Mouse (Mus musculus) heart, embryonic 16.5 days (tissue): Measurements from ENCODE around the gene Zbtb44. TPM values are rescaled to one million over a fixed set of nuclear protein-coding genes. Genes with fewer than 3 reads are reported as not detected.

ENCODE experiments used
- ATAC-seq: fragments of 200-750 bp; cut with Nextera tagmentation; replicated peaks from 2 replicates; pipeline ENCODE4 v1.8.0; 2017; ENCODE audit warnings: moderate number of reproducible peaks; ENCODE audit not compliant: insufficient read depth, low FRiP score; ENCODE audit errors: extremely low read depth
- H3K27ac ChIP-seq: fragments of 300-500 bp; sonication (generic); 2 replicates; pipeline ENCODE4 v1.5.1; 2014; ENCODE audit warnings: mild to moderate bottlenecking, low read length, control low read depth, moderate library complexity
- H3K27me3 ChIP-seq: fragments of 300-500 bp; sonication (generic); 2 replicates; pipeline ENCODE4 v1.6.1; 2014; ENCODE audit warnings: low read length, mixed read lengths; ENCODE audit not compliant: control insufficient read depth, insufficient read depth
- H3K36me3 ChIP-seq: fragments of 300-500 bp; sonication (generic); 2 replicates; pipeline ENCODE4 v1.6.1; 2014; ENCODE audit not compliant: control insufficient read depth, insufficient read depth
- H3K4me1 ChIP-seq: fragments of 300-500 bp; sonication (generic); 2 replicates; pipeline ENCODE4 v1.6.1; 2014; ENCODE audit warnings: low read length, mixed read lengths; ENCODE audit not compliant: control insufficient read depth, insufficient read depth
- H3K4me2 ChIP-seq: fragments of 300-500 bp; sonication (generic); 2 replicates; pipeline ENCODE4 v1.6.1; 2014; ENCODE audit warnings: low read depth, mild to moderate bottlenecking, control low read depth, low read length
- H3K4me3 ChIP-seq: fragments of 300-500 bp; sonication (generic); 2 replicates; pipeline ENCODE4 v1.5.1; 2014; ENCODE audit warnings: mild to moderate bottlenecking, control low read depth, low read length
- H3K9ac ChIP-seq: fragments of 300-500 bp; sonication (generic); 2 replicates; pipeline ENCODE4 v1.6.1; 2014; ENCODE audit warnings: low read length, control low read depth
- H3K9me3 ChIP-seq: fragments of 300-500 bp; sonication (generic); replicated peaks from 2 replicates; pipeline ENCODE4 v1.6.1; 2016; ENCODE audit warnings: low read length; ENCODE audit not compliant: control insufficient read depth
- WGBS: fragments of 180-500 bp; shearing (Covaris S2); extraction: QIAGEN DNeasy Blood & Tissue Kit; methylation state at CpG from one replicate; pipeline ENCODE4 v1.1.7; 2014; 5-methylcytosine and 5-hydroxymethylcytosine counted together
- polyA plus RNA-seq: library from polyadenylated mRNA; unstranded; fragments of >200 nt; fragmentation: Nextera tagmentation; extraction: Ambion mirVana; gene quantifications from 2 replicates; pipeline ENCODE4 v1.2.1, GENCODE M21; 2015

The Zbtb44 gene
- polyA plus RNA-seq, 1 experiment from 2014 or later, result 6.5 TPM

- no peak overlapping the region for H3K9ac ChIP-seq
- H3K4me3 ChIP-seq, result no peak overlapping the region
- H3K36me3 ChIP-seq, result no peaks in the 10 kb centered on the region
- H3K4me1 ChIP-seq, result no peaks in the 10 kb centered on the region
- H3K27ac ChIP-seq, result no peak overlapping the region
- peaks cover 5% of the 10 kb centered on the region; the same call in 1 of the 2 replicates for H3K27me3 ChIP-seq
- H3K4me2 ChIP-seq, result no peak overlapping the region
- no peak for ATAC-seq
- 82% methylated on average over 9 of the region's 9 CpGs for WGBS
- no peaks in the 10 kb centered on the region for H3K9me3 ChIP-seq
These were observed 59.1 kb downstream of the Zbtb44 start for GRCm38 (mm10) chr9:31089541-31089940.

- no peak for ATAC-seq
- WGBS, result 71% methylated on average over 28 of the region's 29 CpGs
- no peaks in the 10 kb centered on the region for H3K9me3 ChIP-seq
These were observed 59.9 kb downstream of the Zbtb44 start for GRCm38 (mm10) chr9:31090081-31091023.

GRCm38 (mm10) chr9:31091162-31091581 lies 60.7 kb downstream of the Zbtb44 start:
- no peak for ATAC-seq
- Histone ChIP-seq H3K4me1 (no peaks in the 10 kb centered on the region; the same call in 1 of the 2 replicates), H3K36me3 (no peaks in the 10 kb centered on the region), H3K4me2 (no peak overlapping the region), H3K27ac (no peak overlapping the region), H3K4me3 (no peak overlapping the region), H3K27me3 (peaks cover 2% of the 10 kb centered on the region; the same call in 1 of the 2 replicates), H3K9me3 (no peaks in the 10 kb centered on the region), H3K9ac (no peak overlapping the region)
- 93% methylated on average over 10 of the region's 10 CpGs for WGBS

More at GRCm38 (mm10) chr9:31090081-31091023, 59.9 kb downstream of the Zbtb44 start:
- peaks cover 2% of the 10 kb centered on the region; the same call in 1 of the 2 replicates for H3K27me3 ChIP-seq
- H3K27ac ChIP-seq, result no peak overlapping the region
- no peaks in the 10 kb centered on the region for H3K36me3 ChIP-seq
- no peak overlapping the region for H3K4me2 ChIP-seq
- H3K4me1 ChIP-seq, result no peaks in the 10 kb centered on the region
- H3K4me3 ChIP-seq, result no peak overlapping the region
- no peak overlapping the region for H3K9ac ChIP-seq

GRCm38 (mm10) chr9:31092111-31092832 lies 61.8 kb downstream of the Zbtb44 start:
- Histone ChIP-seq H3K9me3 (no peaks in the 10 kb centered on the region), H3K9ac (no peak overlapping the region), H3K4me1 (peaks cover 10% of the 10 kb centered on the region), H3K36me3 (no peaks in the 10 kb centered on the region), H3K4me2 (no peak overlapping the region), H3K27ac (no peak overlapping the region), H3K4me3 (no peak overlapping the region), H3K27me3 (no peaks in the 10 kb centered on the region; the same call in 1 of the 2 replicates)
- WGBS, result 82% methylated on average over 18 of the region's 18 CpGs
- no peak for ATAC-seq

- Histone ChIP-seq H3K9me3 (no peaks in the 10 kb centered on the region), H3K27me3 (no peaks in the 10 kb centered on the region), H3K9ac (no peak overlapping the region), H3K4me2 (no peak overlapping the region), H3K4me1 (peaks cover 13% of the 10 kb centered on the region), H3K36me3 (no peaks in the 10 kb centered on the region), H3K27ac (no peak overlapping the region), H3K4me3 (no peak overlapping the region)
- ATAC-seq, result no peak
- 94% methylated on average over 10 of the region's 10 CpGs for WGBS
These were observed 62.4 kb downstream of the Zbtb44 start for GRCm38 (mm10) chr9:31092833-31093195.

- no peak overlapping the region for H3K4me3 ChIP-seq
- H3K27me3 ChIP-seq, result no peaks in the 10 kb centered on the region
- WGBS, result 48% methylated on average over 20 of the region's 20 CpGs
- H3K4me2 ChIP-seq, result peak overlapping the region; percentile 23; the same call in 1 of the 2 replicates
- peaks cover 3% of the 10 kb centered on the region; the same call in 1 of the 2 replicates for H3K9me3 ChIP-seq
- no peak overlapping the region for H3K27ac ChIP-seq
- peaks cover 13% of the 10 kb centered on the region for H3K4me1 ChIP-seq
- H3K36me3 ChIP-seq, result no peaks in the 10 kb centered on the region
- no peak; the same call in 1 of the 2 replicates for ATAC-seq
- 0 out of 2 replicates have a peak overlapping the region, but pooled peaks have one; percentile 4 for H3K9ac ChIP-seq
These were observed 66.9 kb downstream of the Zbtb44 start for GRCm38 (mm10) chr9:31097088-31098082.

- WGBS, result 69% methylated on average over 6 of the region's 6 CpGs
These were observed 67.7 kb downstream of the Zbtb44 start for GRCm38 (mm10) chr9:31098118-31098517.

GRCm38 (mm10) chr9:31108464-31108863 lies 78.0 kb downstream of the Zbtb44 start:
- no peaks in the 10 kb centered on the region for H3K27me3 ChIP-seq
- no peak overlapping the region for H3K4me3 ChIP-seq
- H3K4me1 ChIP-seq, result no peaks in the 10 kb centered on the region
- 88% methylated on average over 8 of the region's 8 CpGs for WGBS
- H3K9ac ChIP-seq, result no peak overlapping the region
- H3K4me2 ChIP-seq, result no peak overlapping the region
- ATAC-seq, result no peak
- H3K36me3 ChIP-seq, result no peaks in the 10 kb centered on the region
- H3K9me3 ChIP-seq, result no peaks in the 10 kb centered on the region
- no peak overlapping the region for H3K27ac ChIP-seq

More at GRCm38 (mm10) chr9:31098118-31098517, 67.7 kb downstream of the Zbtb44 start:
- no peak for ATAC-seq
- H3K9me3 ChIP-seq, result peaks cover 3% of the 10 kb centered on the region; the same call in 1 of the 2 replicates
- no peak overlapping the region for H3K27ac ChIP-seq
- no peaks in the 10 kb centered on the region for H3K36me3 ChIP-seq
- peaks cover 13% of the 10 kb centered on the region for H3K4me1 ChIP-seq
- H3K4me2 ChIP-seq, result no peak overlapping the region
- no peak overlapping the region for H3K4me3 ChIP-seq
- H3K27me3 ChIP-seq, result no peaks in the 10 kb centered on the region
- H3K9ac ChIP-seq, result no peak overlapping the region
